Mouse (Mus musculus) CH12F3 (cell line): ENCODE data around the gene Cck.

Experiments
- in situ Hi-C: fragments of 300-500 bp; cut with MboI; formaldehyde crosslinking; loops from 2 replicates; pipeline ENCODE4 v1.14.3; 2020; ENCODE audit warnings: low sequenced_read_pairs

The Cck gene

GRCm38 (mm10) chr9:121495529-121495928 is at the start of gene Cck:
Gene Cck (minus strand): TSS chr9:121495694.
- in situ Hi-C loops, result no loop called here

- in situ Hi-C loops, result no loop called here
Observed at GRCm38 (mm10) chr9:121541530-121541929, 46.0 kb upstream of the Cck start.

- in situ Hi-C loops, result no loop called here
Observed at GRCm38 (mm10) chr9:121532626-121533025, 37.1 kb upstream of the Cck start.

- in situ Hi-C loops, result no loop called here
Observed at GRCm38 (mm10) chr9:121528605-121529357, 33.3 kb upstream of the Cck start.

- in situ Hi-C loops, result no loop called here
Observed at GRCm38 (mm10) chr9:121526171-121526570, 30.7 kb upstream of the Cck start.

GRCm38 (mm10) chr9:121520047-121520446 is 24.6 kb upstream of the Cck start:
- in situ Hi-C loops, result no loop called here

GRCm38 (mm10) chr9:121514462-121514861 is 19.0 kb upstream of the Cck start:
- in situ Hi-C loops, result no loop called here

- in situ Hi-C loops, result no loop called here
Observed at GRCm38 (mm10) chr9:121511911-121512310, 16.4 kb upstream of the Cck start.

- in situ Hi-C loops, result no loop called here
Observed at GRCm38 (mm10) chr9:121506478-121507180, 11.1 kb upstream of the Cck start.

GRCm38 (mm10) chr9:121505346-121505745 is 9.9 kb upstream of the Cck start:
- in situ Hi-C loops, result no loop called here

- in situ Hi-C loops, result no loop called here
Observed at GRCm38 (mm10) chr9:121496102-121496501, 608 bp upstream of the Cck start.

- in situ Hi-C loops, result no loop called here
Observed at GRCm38 (mm10) chr9:121494006-121494767, 1.3 kb downstream of the Cck start.

GRCm38 (mm10) chr9:121491592-121492240 is 3.8 kb downstream of the Cck start:
- in situ Hi-C loops, result no loop called here

GRCm38 (mm10) chr9:121487216-121487615 is 8.3 kb downstream of the Cck start:
- in situ Hi-C loops, result no loop called here

GRCm38 (mm10) chr9:121479453-121479852 is 16.0 kb downstream of the Cck start:
- in situ Hi-C loops, result no loop called here

GRCm38 (mm10) chr9:121477305-121477911 is 18.1 kb downstream of the Cck start:
- in situ Hi-C loops, result no loop called here

GRCm38 (mm10) chr9:121475488-121476452 is 19.7 kb downstream of the Cck start:
- in situ Hi-C loops, result no loop called here

- in situ Hi-C loops, result no loop called here
Observed at GRCm38 (mm10) chr9:121474771-121475170, 20.7 kb downstream of the Cck start.

- in situ Hi-C loops, result no loop called here
Observed at GRCm38 (mm10) chr9:121469711-121470110, 25.8 kb downstream of the Cck start.

GRCm38 (mm10) chr9:121467460-121467859 is 28.0 kb downstream of the Cck start:
- in situ Hi-C loops, result no loop called here
